Mouse (Mus musculus): ENCODE results near the gene Iqcf3.
"Not testable (repeated sequence)": the region's sequence is repeated elsewhere in the genome, so short reads cannot be mapped to it uniquely, and the experiment has no call there.

The Iqcf3 gene

GRCm38 (mm10) chr9:106512729-106513450 is 48.5 kb downstream of the Iqcf3 start:
- in situ Hi-C loops (cut with MboI, MseI): no loop called here

DNA sequence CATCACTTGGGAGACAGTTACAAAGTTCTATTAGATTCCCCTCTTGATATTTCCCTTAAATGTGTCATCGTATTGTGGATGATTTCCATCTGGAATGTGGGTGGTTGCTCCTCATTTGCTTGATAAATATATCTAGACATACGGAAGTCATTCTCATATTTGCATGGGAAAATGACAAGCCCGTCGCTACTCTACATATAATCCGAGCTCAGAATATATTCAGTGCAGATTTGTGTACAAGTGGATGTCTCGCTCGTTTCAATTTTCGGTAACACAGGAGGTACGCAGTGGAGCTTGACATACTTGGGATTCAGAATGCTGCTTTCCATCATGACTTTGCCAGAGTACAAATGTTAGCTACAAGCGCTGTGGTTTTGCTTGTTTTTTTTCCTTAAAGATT is 52.1 kb downstream of the Iqcf3 start:
- in situ Hi-C loops (cut with MboI, MseI): loop anchor here (10.0 kb wide), 1 partner anchor 865 kb away; the partner anchor contains the start of gene Pik3r4

DNA sequence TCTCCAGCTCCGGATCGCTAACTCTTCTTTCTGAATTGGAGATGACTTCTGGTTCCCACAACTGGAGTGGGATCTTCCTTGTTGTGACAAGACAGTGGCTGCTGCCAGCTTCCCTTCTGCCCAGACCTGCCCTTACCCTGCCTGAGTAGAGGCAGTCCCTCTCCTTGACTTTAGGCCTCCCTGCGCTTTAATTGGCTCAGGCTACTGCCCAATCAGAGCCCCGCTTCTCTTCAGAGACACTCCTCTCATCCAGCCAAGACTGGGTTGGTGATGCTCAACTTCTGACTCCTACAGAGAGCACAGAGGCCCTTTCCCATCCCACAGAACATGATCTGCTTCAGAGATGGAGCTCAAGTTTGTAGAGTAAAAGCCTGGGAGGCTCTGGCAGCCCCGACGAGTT is 57.2 kb downstream of the Iqcf3 start:
- in situ Hi-C loops (cut with MboI, MseI): loop anchor here (10.0 kb wide), 1 partner anchor 859 kb away; the partner anchor contains the start of gene Pik3r4

DNA sequence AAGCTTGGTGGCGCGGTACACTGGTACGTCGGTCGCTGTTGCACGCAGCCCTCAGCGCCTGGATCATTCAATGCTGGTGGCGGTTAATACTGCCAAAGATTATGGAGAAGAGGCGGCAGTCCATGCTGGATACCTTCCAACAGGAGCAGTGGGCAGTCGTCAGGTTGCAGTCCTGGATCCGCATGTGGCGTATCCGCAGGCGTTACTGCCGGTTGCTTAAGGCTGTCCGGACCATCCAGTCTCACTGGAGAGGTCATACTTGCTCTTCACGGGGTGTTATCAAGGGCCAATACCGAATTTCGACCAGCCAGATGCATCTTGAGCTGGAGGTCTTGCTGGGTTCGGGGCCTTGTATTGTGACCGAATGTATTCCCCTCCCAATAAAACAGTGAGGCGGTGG is 59.6 kb downstream of the Iqcf3 start:
- in situ Hi-C loops (cut with MboI, MseI): loop anchor here (10.0 kb wide), 1 partner anchor 857 kb away; the partner anchor contains the start of gene Pik3r4

DNA sequence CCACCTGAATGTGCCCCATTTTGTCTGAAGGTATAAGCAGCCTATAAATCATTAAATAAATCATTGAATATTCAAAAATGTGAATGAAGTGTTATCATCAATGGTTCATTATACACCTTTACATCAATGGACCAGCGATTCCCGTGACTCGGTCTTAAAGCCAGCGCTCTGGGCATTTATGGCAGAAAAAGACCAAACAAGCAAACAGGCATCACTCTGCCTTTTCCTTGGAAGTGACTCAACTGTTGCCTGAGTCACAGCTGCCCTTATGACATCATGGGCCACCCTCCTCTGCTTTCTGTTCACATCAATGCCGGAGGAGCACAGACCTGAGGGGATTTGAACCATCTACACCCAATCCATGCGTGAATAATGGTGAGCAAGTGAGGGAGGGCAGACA is 61.8 kb downstream of the Iqcf3 start, which contains the start of gene Iqcf1:
Gene Iqcf1 (plus strand): TSS at position 301 of the 400 bp plus-strand sequence.
- in situ Hi-C loops (cut with MboI, MseI): loop anchor here (10.0 kb wide), 1 partner anchor 855 kb away; the partner anchor contains the start of gene Pik3r4

GRCm38 (mm10) chr9:106487602-106488001 is 73.8 kb downstream of the Iqcf3 start:
- in situ Hi-C loops (cut with MboI, MseI): not testable (repeated sequence)

- in situ Hi-C loops (cut with MboI, MseI): no loop called here
Observed at GRCm38 (mm10) chr9:106485076-106485475, 76.4 kb downstream of the Iqcf3 start.

DNA sequence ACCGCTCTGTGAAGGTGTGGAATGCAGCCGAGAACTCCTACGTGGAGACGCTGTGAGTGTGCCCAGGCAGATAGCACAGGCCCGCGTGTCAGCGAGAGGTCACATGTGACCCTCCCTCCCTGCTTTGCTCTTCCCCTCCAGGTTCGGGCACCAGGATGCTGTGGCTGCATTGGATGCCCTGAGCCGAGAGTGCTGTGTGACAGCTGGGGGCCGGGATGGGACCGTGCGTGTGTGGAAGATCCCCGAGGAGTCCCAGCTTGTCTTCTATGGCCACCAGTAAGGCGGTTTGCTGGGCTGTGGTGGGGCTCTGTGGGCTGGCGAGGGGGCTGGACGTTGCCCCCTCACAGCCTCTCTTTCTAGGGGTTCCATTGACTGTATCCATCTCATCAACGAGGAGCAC is 77.8 kb downstream of the Iqcf3 start:
- in situ Hi-C loops (cut with MboI, MseI): no loop called here

DNA sequence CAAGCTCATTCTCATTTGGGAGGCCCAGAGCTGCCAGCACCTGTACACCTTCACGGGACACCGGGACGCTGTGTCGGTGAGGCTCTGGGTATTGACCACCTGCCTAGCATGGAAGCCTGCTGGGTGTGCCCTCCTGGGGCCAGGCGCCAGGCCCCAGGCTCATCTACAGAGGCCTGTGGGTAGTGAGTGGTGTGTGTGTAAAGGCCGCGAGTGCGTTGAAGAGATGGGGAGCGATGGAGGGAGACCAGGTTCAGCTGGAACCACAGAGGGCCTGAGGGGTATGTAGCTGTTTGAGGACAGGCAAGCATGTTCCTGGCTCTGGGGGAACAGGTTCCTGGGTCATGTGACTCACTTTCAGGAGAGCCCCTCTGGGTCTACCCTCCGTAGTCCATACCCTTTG is 78.3 kb downstream of the Iqcf3 start:
- in situ Hi-C loops (cut with MboI, MseI): no loop called here

GRCm38 (mm10) chr9:106482578-106483115 is 78.8 kb downstream of the Iqcf3 start:
- in situ Hi-C loops (cut with MboI, MseI): no loop called here

GRCm38 (mm10) chr9:106481676-106482075 is 79.8 kb downstream of the Iqcf3 start:
- in situ Hi-C loops (cut with MboI, MseI): no loop called here

- in situ Hi-C loops (cut with MboI, MseI): no loop called here
Observed at GRCm38 (mm10) chr9:106481075-106481474, 80.4 kb downstream of the Iqcf3 start.

- in situ Hi-C loops (cut with MboI, MseI): no loop called here
Observed at GRCm38 (mm10) chr9:106480541-106480940, 80.9 kb downstream of the Iqcf3 start.

- in situ Hi-C loops (cut with MboI, MseI): no loop called here
Observed at GRCm38 (mm10) chr9:106478101-106478500, 83.3 kb downstream of the Iqcf3 start.

DNA sequence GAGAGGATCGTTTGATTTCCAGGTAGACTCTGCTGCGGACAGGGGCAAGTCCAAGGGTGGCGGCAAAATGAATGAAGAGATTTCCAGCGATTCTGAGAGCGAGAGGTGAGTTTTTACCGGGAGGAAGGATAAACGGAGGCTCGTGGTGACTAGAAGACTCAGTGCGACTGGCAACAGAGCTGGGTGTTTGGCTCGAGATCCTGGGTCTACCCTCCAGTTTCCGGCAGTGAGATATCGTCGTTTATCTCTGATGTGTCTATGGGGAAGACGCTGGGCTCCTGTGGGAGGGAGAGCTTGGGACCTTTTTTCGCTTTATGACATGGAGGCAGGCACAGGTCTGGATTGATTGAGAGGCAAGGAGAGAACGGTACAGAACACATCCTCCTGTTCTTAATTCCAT is 83.8 kb downstream of the Iqcf3 start:
- in situ Hi-C loops (cut with MboI, MseI): no loop called here

DNA sequence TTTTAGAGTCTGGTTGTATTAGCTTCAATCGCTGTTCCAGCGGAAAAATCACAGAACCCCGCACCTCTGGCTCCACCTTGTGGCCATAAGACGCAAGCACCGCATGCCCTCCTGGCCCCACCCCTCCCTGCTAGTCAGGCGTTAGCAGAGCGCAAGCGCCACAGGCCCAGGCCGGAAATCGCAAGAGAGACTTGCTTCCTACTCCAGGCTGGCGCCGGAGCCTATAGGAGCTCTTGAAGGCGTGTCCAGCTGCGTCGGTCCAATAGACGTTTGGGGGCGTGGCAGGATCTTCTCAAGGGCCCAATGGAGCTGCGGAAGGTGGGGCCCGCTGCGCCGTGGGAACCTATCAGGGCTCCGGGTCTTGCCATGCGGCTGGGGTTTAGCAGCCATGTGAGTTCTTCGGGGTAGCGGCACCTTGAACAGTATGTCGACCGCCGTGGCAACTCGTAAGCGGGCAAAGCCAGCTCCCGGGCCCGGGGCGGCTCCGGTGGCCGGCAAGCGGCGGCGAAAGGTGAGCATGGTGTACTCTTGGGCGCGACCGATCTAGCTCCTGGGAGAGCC is 84.4 kb downstream of the Iqcf3 start, which contains the start of gene Parp3:
Gene Parp3 (minus strand): TSS at position 26 of the 561 bp plus-strand sequence.
- in situ Hi-C loops (cut with MboI, MseI): no loop called here

GRCm38 (mm10) chr9:106476002-106476923 is 85.2 kb downstream of the Iqcf3 start:
- in situ Hi-C loops (cut with MboI, MseI): no loop called here

DNA sequence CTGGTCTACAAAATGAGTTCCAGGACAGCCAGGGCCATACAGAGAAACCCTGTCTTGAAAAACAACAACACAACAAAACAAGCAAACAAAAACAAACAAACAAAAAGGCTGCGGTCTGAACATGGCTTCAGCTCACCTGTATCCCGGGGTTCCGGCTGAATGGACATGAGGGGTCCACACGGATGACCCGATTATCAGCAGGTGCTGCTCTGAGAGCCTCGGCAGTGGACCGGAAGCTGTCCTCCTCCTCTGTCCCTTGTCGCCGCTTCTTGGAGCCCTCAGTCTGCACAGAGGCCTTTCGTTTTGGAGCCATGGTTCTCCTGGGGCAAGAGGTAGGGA is 85.8 kb downstream of the Iqcf3 start, which contains the start of gene Rrp9:
Gene Rrp9 (plus strand): TSS at position 301 of the 339 bp plus-strand sequence.
- in situ Hi-C loops (cut with MboI, MseI): no loop called here

GRCm38 (mm10) chr9:106475046-106475445 is 86.4 kb downstream of the Iqcf3 start:
- in situ Hi-C loops (cut with MboI, MseI): no loop called here

DNA sequence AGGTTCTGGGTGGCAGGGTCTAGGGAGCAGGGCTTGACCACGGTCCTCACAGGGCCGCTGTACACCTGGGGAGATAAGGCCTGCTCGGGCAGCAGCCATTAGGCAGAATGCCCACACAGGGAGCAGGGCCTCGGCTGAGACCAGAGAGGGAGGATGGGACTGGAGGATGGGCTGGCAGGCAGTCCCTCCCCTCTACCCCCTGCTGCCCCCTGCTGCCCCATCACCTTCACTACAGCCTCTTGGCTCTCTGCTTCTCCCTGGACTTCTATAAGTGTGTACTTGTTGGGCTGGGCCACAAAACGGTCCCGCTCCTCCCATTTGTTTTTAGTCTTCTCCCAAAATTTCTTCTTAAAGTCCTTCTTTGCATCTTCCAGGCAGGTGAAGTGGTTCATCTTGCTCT is 87.0 kb downstream of the Iqcf3 start:
- in situ Hi-C loops (cut with MboI, MseI): no loop called here

DNA sequence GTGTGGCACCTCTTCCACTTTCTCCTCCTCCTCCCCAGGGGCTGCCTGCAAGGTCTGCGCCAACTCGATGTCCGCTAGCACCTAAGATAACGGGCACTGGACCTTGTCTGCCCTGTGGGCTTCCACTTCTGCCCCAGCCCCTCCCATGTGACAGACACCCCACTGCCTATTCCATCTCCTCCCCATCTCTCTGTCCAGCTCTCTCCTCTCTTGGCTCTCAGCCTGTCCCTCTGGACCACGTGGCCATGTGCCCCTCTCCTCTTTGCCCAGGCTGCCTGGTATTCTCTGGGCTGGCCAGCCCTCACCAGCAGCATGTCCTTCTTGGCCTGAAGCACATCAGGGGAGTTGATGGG is 87.7 kb downstream of the Iqcf3 start:
- in situ Hi-C loops (cut with MboI, MseI): no loop called here

Measured in T-helper 2 cell (primary cell).